Mouse (Mus musculus) CH12.LX (cell line): ENCODE results near the gene Tmem198. TPM values are rescaled to one million over a fixed set of nuclear protein-coding genes. Genes with fewer than 3 reads are reported as not detected.

Experiments
- DNase-seq: peaks from one replicate; pipeline ENCODE4 v3.0.0-alpha.2; 2013; ENCODE audit errors: extremely low read depth
- H3K27ac ChIP-seq: 2 replicates; pipeline ENCODE4 v1.5.1; 2012; ENCODE audit warnings: low read depth, mild to moderate bottlenecking, control low read depth, moderate library complexity; ENCODE audit not compliant: insufficient read depth
- H3K27me3 ChIP-seq: replicated peaks from 2 replicates; pipeline ENCODE3; 2012; ENCODE audit warnings: inconsistent platforms
- H3K36me3 ChIP-seq, 2 experiments: replicated peaks in 1 of 2; 2 replicates each; pipeline versions ENCODE3 to v1.6.1; 2012; ENCODE audit warnings: inconsistent platforms in 1 of 2, low read length in 1 of 2, mild to moderate bottlenecking in 1 of 2, mixed read lengths in 1 of 2, moderate library complexity in 1 of 2; ENCODE audit not compliant: control insufficient read depth in 1 of 2, insufficient read depth in 1 of 2
- H3K4me1 ChIP-seq, 2 experiments: 2 replicates each; pipeline ENCODE4 v1.6.1; 2012; ENCODE audit warnings: inconsistent platforms in 1 of 2, moderate library complexity in 1 of 2; ENCODE audit not compliant: insufficient read depth in 2 of 2, control insufficient read depth in 1 of 2
- H3K4me2 ChIP-seq: 2 replicates; pipeline ENCODE4 v1.6.1; 2012; ENCODE audit warnings: low read depth, mild to moderate bottlenecking, control low read depth; ENCODE audit not compliant: poor library complexity, insufficient read depth, severe bottlenecking
- H3K4me3 ChIP-seq, 3 experiments: fragments of 150-350 bp in 1 of 3; sonication (generic) in 1 of 3; replicated peaks in 1 of 3; 2 replicates each; pipeline versions ENCODE3 to v1.5.1; 2011 to 2012; ENCODE audit warnings: low read depth in 2 of 3, low read length in 2 of 3, mild to moderate bottlenecking in 2 of 3, moderate library complexity in 2 of 3, control low read depth in 1 of 3, improper control_type of control experiment in 1 of 3, inconsistent platforms in 1 of 3, mixed read lengths in 1 of 3; ENCODE audit not compliant: poor library complexity in 1 of 3
- H3K79me2 ChIP-seq: replicated peaks from 2 replicates; pipeline ENCODE4 v1.6.1; 2012; ENCODE audit warnings: mild to moderate bottlenecking, moderate library complexity; ENCODE audit not compliant: control insufficient read depth, poor library complexity, insufficient read depth, severe bottlenecking; ENCODE audit errors: extremely low read depth
- H3K9ac ChIP-seq: 2 replicates; pipeline ENCODE4 v1.6.1; 2012; ENCODE audit warnings: low read depth, mild to moderate bottlenecking, control low read depth, moderate library complexity; ENCODE audit not compliant: insufficient read depth
- H3K9me3 ChIP-seq: replicated peaks from 2 replicates; pipeline ENCODE3; 2012; ENCODE audit warnings: low read length, inconsistent platforms, mixed read lengths
- BHLHE40 ChIP-seq: IDR thresholded peaks from 2 replicates; pipeline ENCODE4 v1.6.1; 2011; ENCODE audit warnings: mild to moderate bottlenecking, low read depth, low read length, improper control_type of control experiment
- CHD1 ChIP-seq: IDR thresholded peaks from 2 replicates; pipeline ENCODE4 v1.6.1; 2012; ENCODE audit warnings: low read depth, low read length, improper control_type of control experiment, inconsistent platforms
- CTCF ChIP-seq, 2 experiments: IDR thresholded peaks in 1 of 2; conservative IDR thresholded peaks in 1 of 2; 2 replicates each; pipeline ENCODE4 v1.5.1; 2011 to 2012; ENCODE audit warnings: low read depth in 2 of 2, low read length in 2 of 2, improper control_type of control experiment in 1 of 2, inconsistent platforms in 1 of 2, mild to moderate bottlenecking in 1 of 2, moderate library complexity in 1 of 2
- ELF1 ChIP-seq: IDR thresholded peaks from 2 replicates; pipeline ENCODE4 v1.6.1; 2014; ENCODE audit warnings: low read depth, mild to moderate bottlenecking, inconsistent platforms, low read length, improper control_type of control experiment
- ETS1 ChIP-seq: conservative IDR thresholded peaks from 2 replicates; pipeline ENCODE4 v1.6.1; 2012; ENCODE audit warnings: low read depth, mild to moderate bottlenecking, inconsistent platforms, low read length, improper control_type of control experiment, moderate library complexity
- GABPA ChIP-seq: IDR thresholded peaks from 2 replicates; pipeline ENCODE4 v1.6.1; 2012; ENCODE audit warnings: low read depth, low read length, improper control_type of control experiment, inconsistent platforms; ENCODE audit not compliant: insufficient replicate concordance
- IRF4 ChIP-seq: IDR thresholded peaks from 2 replicates; pipeline ENCODE4 v1.6.1; 2014; ENCODE audit warnings: low read depth, mild to moderate bottlenecking, inconsistent platforms, low read length, improper control_type of control experiment
- JUN ChIP-seq: IDR thresholded peaks from 2 replicates; pipeline ENCODE4 v1.6.1; 2011; ENCODE audit warnings: low read depth, mild to moderate bottlenecking, low read length, improper control_type of control experiment, moderate library complexity; ENCODE audit not compliant: insufficient read depth
- KAT2A ChIP-seq: IDR thresholded peaks from 2 replicates; pipeline ENCODE4 v1.6.1; 2012; ENCODE audit warnings: low read length, improper control_type of control experiment, inconsistent platforms; ENCODE audit not compliant: insufficient replicate concordance
- MAFK ChIP-seq: IDR thresholded peaks from 2 replicates; pipeline ENCODE4 v1.6.1; 2011; ENCODE audit warnings: low read length, improper control_type of control experiment; ENCODE audit not compliant: insufficient replicate concordance
- MAX ChIP-seq: IDR thresholded peaks from 2 replicates; pipeline ENCODE4 v1.6.1; 2011; ENCODE audit warnings: low read length, improper control_type of control experiment
- NELFE ChIP-seq: IDR thresholded peaks from 2 replicates; pipeline ENCODE4 v1.6.1; 2011; ENCODE audit warnings: low read depth, low read length, improper control_type of control experiment
- POLR2A ChIP-seq: IDR thresholded peaks from 2 replicates; pipeline ENCODE4 v1.6.1; 2011; ENCODE audit warnings: low read depth, mild to moderate bottlenecking, improper control_type of control experiment, low read length
- POLR2AphosphoS2 ChIP-seq: IDR thresholded peaks from 2 replicates; pipeline ENCODE4 v1.6.1; 2011; ENCODE audit warnings: low read depth, low read length, improper control_type of control experiment
- SIN3A ChIP-seq: IDR thresholded peaks from 2 replicates; pipeline ENCODE4 v1.6.1; 2012; ENCODE audit warnings: low read length, improper control_type of control experiment, inconsistent platforms
- SMC3 ChIP-seq: IDR thresholded peaks from 2 replicates; pipeline ENCODE4 v1.6.1; 2011; ENCODE audit warnings: low read depth, low read length, improper control_type of control experiment
- TBP ChIP-seq: conservative IDR thresholded peaks from 2 replicates; pipeline ENCODE4 v1.6.1; 2011; ENCODE audit warnings: low read depth, low read length, improper control_type of control experiment
- TCF12 ChIP-seq: IDR thresholded peaks from 2 replicates; pipeline ENCODE4 v1.6.1; 2014; ENCODE audit warnings: low read depth, mild to moderate bottlenecking, inconsistent platforms, low read length, improper control_type of control experiment
- USF1 ChIP-seq: IDR thresholded peaks from 2 replicates; pipeline ENCODE4 v1.6.1; 2014; ENCODE audit warnings: low read depth, mild to moderate bottlenecking, inconsistent platforms, low read length, improper control_type of control experiment
- USF2 ChIP-seq: conservative IDR thresholded peaks from 2 replicates; pipeline ENCODE4 v1.6.1; 2011; ENCODE audit warnings: low read depth, low read length, improper control_type of control experiment
- ZC3H11A ChIP-seq: IDR thresholded peaks from 2 replicates; pipeline ENCODE4 v1.6.1; 2012; ENCODE audit warnings: low read depth, mild to moderate bottlenecking, inconsistent platforms, low read length, improper control_type of control experiment
- ZKSCAN1 ChIP-seq: IDR thresholded peaks from 2 replicates; pipeline ENCODE4 v1.6.1; 2012; ENCODE audit warnings: low read depth, inconsistent platforms, low read length, improper control_type of control experiment, borderline replicate concordance
- dilution Hi-C: fragments of 300-500 bp; cut with MboI; formaldehyde crosslinking; loops from 2 replicates; pipeline ENCODE4 v1.14.3; 2020; ENCODE audit warnings: low sequenced_read_pairs; ENCODE audit not compliant: extremely low pct_unique_long_range_greater_than_20kb, extremely low pct_ligation_motif_present
- in situ Hi-C: fragments of 300-500 bp; cut with MboI; formaldehyde crosslinking; loops from 3 replicates; pipeline ENCODE4 v1.14.3; 2019; ENCODE audit warnings: low sequenced_read_pairs, low pct_ligation_motif_present, low pct_unique_long_range_greater_than_20kb, mixed read lengths
- polyA plus RNA-seq: library from polyadenylated mRNA; unstranded; fragments of >175 nt; gene quantifications from 2 replicates; pipeline ENCODE4 v1.2.1, GENCODE M21; 2012; ENCODE audit warnings: low read depth; ENCODE audit not compliant: insufficient read length
- total RNA-seq, 2 experiments: library from RNA; depleted of rRNA; stranded (reverse); fragments of 300-350 nt in 1 of 2; fragments of >200 nt in 1 of 2; gene quantifications; 2 replicates each; pipeline ENCODE4 v1.2.3; 2012 to 2014

Gene Tmem198
- total and polyA plus RNA-seq, 3 experiments = 0.51 to 1.1 (median 0.80) TPM

- peak overlapping the region; percentile 93 for H3K4me2 ChIP-seq
- in situ Hi-C loops (no loop called here), dilution Hi-C loops (no loop called here)
- peaks cover 14 to 17% of the 10 kb centered on the region in 2 experiments for H3K4me1 ChIP-seq
- peak; percentile 27; the same call in 1 of the 2 replicates for TF ChIP-seq BHLHE40
- TF ChIP-seq SIN3A = 0 out of 2 replicates have a peak, but pooled peaks have one; percentile 28
- peak; percentile 44; the same call in 1 of the 2 replicates for TF ChIP-seq MAX
- TF ChIP-seq POLR2A = peak; percentile 40; the same call in 1 of the 2 replicates
- no peak for TF ChIP-seq ZKSCAN1
- H3K27ac ChIP-seq = no peak overlapping the region
- H3K9ac ChIP-seq = peak overlapping the region; percentile 7
- no peaks in the 10 kb centered on the region for H3K9me3 ChIP-seq
- peaks cover 0 to 1% of the 10 kb centered on the region in 2 experiments for H3K36me3 ChIP-seq
- H3K79me2 ChIP-seq = no peaks in the 10 kb centered on the region
- peak; percentile 79 for DNase-seq
- H3K27me3 ChIP-seq = peaks cover 67% of the 10 kb centered on the region
- peak overlapping the region; percentile 37 to 72 (median 53) for H3K4me3 ChIP-seq
Measured at GRCm38 (mm10) chr1:75487405-75488161, 8.3 kb downstream of the Tmem198 start.

GRCm38 (mm10) chr1:75490785-75491551 is 11.6 kb downstream of the Tmem198 start:
- DNase-seq = no peak
- Histone ChIP-seq H3K79me2 (no peaks in the 10 kb centered on the region), H3K27ac (no peak overlapping the region), H3K9ac (no peak overlapping the region), H3K4me2 (no peak overlapping the region), H3K9me3 (no peaks in the 10 kb centered on the region), H3K4me3 (no peak overlapping the region), H3K27me3 (peaks cover 73% of the 10 kb centered on the region), H3K36me3 (no peaks in the 10 kb centered on the region), H3K4me1 (peaks cover 17 to 20% of the 10 kb centered on the region in 2 experiments)
- in situ Hi-C loops (no loop called here), dilution Hi-C loops (no loop called here)
- TF ChIP-seq ETS1 = no peak
- no peak for TF ChIP-seq GABPA
- TF ChIP-seq USF2 = no peak
- no peak for TF ChIP-seq IRF4
- no peak for TF ChIP-seq NELFE
- TF ChIP-seq TCF12 = no peak
- TF ChIP-seq CTCF (conservative IDR thresholded peaks at IDR 0.05 in 1 of 2, IDR thresholded peaks at IDR 0.05 in 1 of 2; ENCODE audit: low read depth in 2 of 2, low read length in 2 of 2) = no peak
- no peak for TF ChIP-seq MAX
- TF ChIP-seq SMC3 = no peak
- no peak for TF ChIP-seq BHLHE40
- TF ChIP-seq ZC3H11A = no peak
- no peak for TF ChIP-seq KAT2A
- no peak for TF ChIP-seq JUN
- TF ChIP-seq POLR2AphosphoS2 = no peak
- TF ChIP-seq MAFK = no peak
- no peak for TF ChIP-seq USF1
- TF ChIP-seq TBP = no peak
- no peak for TF ChIP-seq ZKSCAN1
- no peak for TF ChIP-seq ELF1
- no peak for TF ChIP-seq CHD1
